Mouse (Mus musculus) T-helper 2 cell (primary cell): Measurements from ENCODE around the gene Supt20.

Experiments
- in situ Hi-C: fragments of 300-600 bp; cut with MboI, MseI; formaldehyde crosslinking; loops from one replicate; pipeline ENCODE4 v1.15.1; 2025; ENCODE audit warnings: high pct_unique_total_duplicates

The Supt20 gene

DNA sequence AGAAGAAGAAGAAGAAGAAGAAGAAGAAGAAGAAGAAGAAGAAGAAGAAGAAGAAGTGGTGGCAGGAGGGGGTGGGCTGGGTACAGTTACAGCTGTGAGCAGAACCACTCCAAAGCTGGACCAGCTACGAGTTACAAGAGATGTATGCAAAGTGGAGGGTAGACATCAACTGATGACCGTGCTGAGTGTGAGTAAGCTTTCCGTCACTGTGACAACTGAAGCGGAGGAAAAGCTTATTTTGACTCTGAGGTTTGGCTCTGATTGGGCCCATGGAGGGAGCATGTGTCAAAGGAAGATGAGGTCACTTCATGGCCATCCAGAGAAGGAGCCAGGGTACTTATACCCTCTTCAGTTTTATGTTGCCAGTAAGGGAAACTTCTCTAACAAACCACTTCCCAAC lies 60.8 kb downstream of the Supt20 start:
- in situ Hi-C loops = no loop called here

DNA sequence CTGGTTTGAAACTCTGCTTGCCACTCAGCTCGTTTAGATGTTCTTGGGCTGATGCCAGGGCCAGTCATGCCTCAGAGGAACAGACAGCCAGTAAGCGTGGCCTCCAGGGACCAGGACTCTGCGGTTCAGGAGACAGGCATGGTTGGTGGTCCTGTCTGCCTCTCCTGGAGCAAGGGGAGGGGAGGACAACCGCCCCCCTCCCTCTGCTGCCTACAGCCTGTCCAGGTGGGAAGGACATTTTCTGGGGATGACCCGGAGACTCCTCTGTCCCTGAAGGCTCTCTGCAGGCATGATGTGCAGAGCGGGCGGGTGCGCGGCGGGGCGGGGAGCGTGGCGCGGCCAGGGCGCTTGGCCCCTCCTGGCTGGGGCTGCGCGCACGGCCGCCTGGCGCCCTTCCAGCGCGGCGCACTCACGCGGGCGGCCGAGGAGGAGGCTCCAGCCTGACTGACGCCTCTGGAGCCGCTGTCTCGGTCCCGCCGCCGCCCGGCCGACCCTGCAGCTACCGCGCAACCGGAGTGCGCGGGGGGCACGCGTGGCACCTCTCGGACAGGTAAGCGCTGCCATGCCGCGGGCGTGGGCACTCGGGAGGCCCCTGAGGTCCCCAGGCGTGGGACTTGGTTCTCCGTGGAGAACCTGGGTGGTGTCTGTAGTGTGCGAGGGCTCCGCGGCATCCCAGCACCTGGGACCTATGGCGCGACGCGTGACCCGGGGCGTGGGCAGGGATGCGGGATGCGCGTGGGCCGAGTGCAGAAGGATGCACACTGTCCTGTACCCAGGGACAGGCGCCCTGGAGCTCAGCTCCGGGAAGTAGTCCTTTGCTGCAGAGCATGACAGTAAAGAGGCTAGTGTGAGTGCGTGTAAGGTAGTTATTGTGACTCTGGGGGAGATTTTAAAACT lies 62.8 kb downstream of the Supt20 start, which contains the start of gene Smad9:
Smad9 (plus strand) TSS at position 438 of the 897 bp plus-strand sequence.
- in situ Hi-C loops = no loop called here

DNA sequence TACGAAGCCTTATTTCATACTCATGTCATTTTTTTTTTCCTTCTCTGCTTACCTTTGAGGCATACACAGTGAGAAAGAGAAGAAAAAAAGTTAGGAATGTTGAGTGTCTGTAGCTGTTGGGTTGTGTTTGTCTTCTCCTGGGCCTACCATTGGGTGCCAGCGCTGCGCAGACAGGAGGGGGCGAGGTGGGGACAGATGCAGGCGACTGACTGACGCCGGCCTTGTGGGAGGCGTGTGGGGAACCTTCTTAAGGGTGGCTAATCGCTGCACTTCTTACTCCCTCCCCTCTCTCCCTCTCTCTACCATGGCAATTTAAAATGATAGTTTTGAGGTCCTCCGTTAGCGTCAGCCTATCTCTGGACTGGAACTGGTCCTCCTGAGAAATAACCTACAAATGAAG lies 63.5 kb downstream of the Supt20 start:
- in situ Hi-C loops = no loop called here

- in situ Hi-C loops = no loop called here
Observed at GRCm38 (mm10) chr3:54757446-54757845, 64.8 kb downstream of the Supt20 start.

GRCm38 (mm10) chr3:54759211-54759610 lies 66.6 kb downstream of the Supt20 start:
- in situ Hi-C loops = no loop called here

- in situ Hi-C loops = loop anchor here (10.0 kb wide), 1 partner anchor 1446 kb away; no protein-coding TSS in a partner anchor
Observed at GRCm38 (mm10) chr3:54760321-54761115, 67.9 kb downstream of the Supt20 start.

DNA sequence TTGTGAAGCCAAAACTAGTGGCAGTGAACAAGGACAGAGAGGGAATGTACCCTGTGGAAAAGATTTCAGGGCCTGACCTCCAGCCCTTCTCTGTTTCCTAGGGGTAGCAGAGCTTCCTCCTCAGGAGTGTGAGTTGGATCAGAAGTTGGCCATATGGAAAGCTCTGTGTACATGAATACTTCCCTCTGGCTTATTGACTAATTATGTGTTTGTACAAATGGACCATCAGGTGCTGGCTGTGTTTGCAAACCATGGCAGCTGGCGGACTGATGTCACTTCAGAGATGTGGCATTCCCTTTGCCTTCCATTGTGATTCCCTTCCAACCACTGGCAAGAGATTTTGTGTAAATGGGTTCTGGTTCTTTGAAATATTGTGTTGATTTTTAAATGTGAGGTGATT lies 68.7 kb downstream of the Supt20 start:
- in situ Hi-C loops = loop anchor here (10.0 kb wide), 1 partner anchor 1446 kb away; no protein-coding TSS in a partner anchor

- in situ Hi-C loops = loop anchor here (10.0 kb wide), 1 partner anchor 1450 kb away; no protein-coding TSS in a partner anchor
Observed at GRCm38 (mm10) chr3:54764418-54764817, 71.8 kb downstream of the Supt20 start.

GRCm38 (mm10) chr3:54765521-54765920 lies 72.9 kb downstream of the Supt20 start:
- in situ Hi-C loops = loop anchor here (10.0 kb wide), 1 partner anchor 1451 kb away; no protein-coding TSS in a partner anchor

DNA sequence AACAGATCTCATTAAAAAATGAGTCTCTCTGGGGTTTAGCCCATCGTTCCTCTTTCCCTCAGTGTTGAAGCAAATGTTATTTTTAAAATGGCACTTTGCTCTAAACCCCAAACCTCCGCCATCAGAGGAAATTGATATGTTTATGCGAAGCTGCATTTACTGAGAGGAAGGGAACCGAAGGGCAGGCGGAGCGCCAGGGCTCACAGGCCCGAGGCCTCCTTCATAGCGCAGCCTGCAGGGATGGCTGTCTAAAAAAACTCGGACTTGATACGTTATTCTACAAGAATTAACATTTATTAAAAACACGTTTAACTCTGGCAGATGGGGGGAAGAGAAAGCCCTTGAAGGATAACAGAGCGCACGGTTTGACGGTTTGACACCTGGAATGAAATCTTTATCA lies 73.4 kb downstream of the Supt20 start:
- in situ Hi-C loops = loop anchor here (10.0 kb wide), 1 partner anchor 1451 kb away; no protein-coding TSS in a partner anchor

GRCm38 (mm10) chr3:54766811-54767210 lies 74.2 kb downstream of the Supt20 start:
- in situ Hi-C loops = loop anchor here (10.0 kb wide), 1 partner anchor 1452 kb away; no protein-coding TSS in a partner anchor

- in situ Hi-C loops = loop anchor here (10.0 kb wide), 1 partner anchor 1454 kb away; no protein-coding TSS in a partner anchor
Observed at GRCm38 (mm10) chr3:54768592-54768991, 76.0 kb downstream of the Supt20 start.

DNA sequence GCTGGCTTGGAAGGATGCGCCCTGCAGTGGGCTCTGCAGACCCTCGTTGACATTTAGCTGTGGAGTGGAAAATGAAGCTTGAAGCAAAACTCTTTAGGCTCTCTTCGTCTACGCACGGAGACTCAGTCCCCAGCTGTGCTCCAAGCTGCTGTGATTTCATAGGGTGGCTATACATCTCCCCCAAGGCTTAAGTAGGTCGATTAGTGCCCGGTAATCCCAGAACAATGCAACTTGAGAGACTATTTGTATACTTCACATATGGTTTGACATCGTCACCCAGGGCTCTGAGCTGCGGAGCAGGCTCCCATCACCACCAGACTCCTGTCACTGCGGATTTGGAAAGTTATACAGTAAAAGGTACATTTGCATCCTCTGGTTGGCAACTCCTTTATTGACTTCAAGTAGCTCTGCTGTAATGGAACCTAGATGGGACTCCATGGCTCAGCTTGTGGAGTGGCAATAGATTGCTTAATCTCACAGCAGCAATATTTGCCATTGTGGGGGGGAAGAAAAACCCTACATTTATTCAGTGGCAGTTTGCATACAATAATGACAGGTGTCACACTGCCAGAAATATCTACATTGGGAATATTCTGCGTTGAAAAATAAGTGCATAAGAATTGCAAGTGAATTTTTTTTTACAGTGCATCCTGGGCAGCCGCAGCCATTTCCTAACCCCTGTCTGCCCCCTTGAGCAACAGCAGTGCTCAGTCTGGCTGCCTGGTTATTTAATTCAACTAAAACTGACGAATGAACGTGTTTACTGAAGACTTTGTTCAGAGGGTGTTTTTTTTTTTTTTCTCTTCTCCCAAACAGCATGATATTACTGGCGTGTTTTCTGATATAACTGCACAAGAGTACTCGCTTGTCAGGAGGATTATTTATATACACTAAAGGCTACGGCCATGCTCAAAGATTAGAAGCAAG lies 77.0 kb downstream of the Supt20 start:
- in situ Hi-C loops = loop anchor here (10.0 kb wide), 1 partner anchor 1455 kb away; no protein-coding TSS in a partner anchor

- in situ Hi-C loops = no loop called here
Observed at GRCm38 (mm10) chr3:54773613-54774012, 81.0 kb downstream of the Supt20 start.

DNA sequence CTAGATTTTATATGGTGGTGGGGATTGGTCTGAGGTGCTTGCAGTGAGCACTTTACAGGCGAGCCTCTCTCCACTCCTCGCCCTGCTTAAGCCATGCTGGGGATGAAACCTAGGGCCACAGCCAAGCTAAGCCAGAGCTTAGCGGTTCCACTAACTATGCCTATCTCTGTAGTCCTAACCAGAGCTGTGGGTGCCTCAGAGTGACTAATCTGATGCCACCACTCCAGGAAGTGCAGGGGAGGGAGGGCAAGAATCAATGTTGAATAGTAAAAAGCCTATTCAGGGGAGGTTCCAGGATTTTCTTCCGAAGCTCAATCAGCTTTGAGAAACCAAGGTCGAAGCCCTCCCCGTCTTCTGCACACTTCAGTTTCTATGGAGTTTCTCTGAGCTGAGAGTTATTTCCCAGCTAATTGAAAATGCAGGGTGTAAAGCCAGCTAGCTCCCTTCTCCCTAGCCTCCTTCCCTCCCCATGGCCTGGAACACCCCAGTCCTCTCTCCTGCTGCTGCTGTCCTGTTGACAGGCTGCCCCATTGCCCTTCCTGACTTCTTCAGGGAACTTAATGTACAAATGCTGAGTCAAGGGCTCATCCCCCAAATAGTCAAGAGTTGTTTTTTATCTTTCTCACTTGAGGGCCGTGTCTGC lies 83.5 kb downstream of the Supt20 start:
- in situ Hi-C loops = no loop called here
